Mouse (Mus musculus) neural tube, embryonic 10.5 days (tissue): ENCODE results near the gene Ints6.

Experiments used
- DNase-seq: peaks from one replicate; pipeline ENCODE4 v3.0.0-alpha.2; 2017; ENCODE audit warnings: low spot score; ENCODE audit errors: extremely low spot score

The Ints6 gene

GRCm38 (mm10) chr14:62761036-62761881 is at the start of gene Ints6:
Gene Ints6, minus strand, starts transcription at chr14:62761169.
- peak; percentile 94 for DNase-seq

GRCm38 (mm10) chr14:62808661-62809523 is 47.9 kb upstream of the Ints6 start:
- DNase-seq = no peak

- no peak for DNase-seq
Observed at GRCm38 (mm10) chr14:62806921-62807320, 46.0 kb upstream of the Ints6 start.

- no peak for DNase-seq
Observed at GRCm38 (mm10) chr14:62803204-62803603, 42.2 kb upstream of the Ints6 start.

- no peak for DNase-seq
Observed at GRCm38 (mm10) chr14:62800791-62801190, 39.8 kb upstream of the Ints6 start.

GRCm38 (mm10) chr14:62798608-62799101 is 37.7 kb upstream of the Ints6 start:
- peak; percentile 39 for DNase-seq

GRCm38 (mm10) chr14:62795719-62796118 is 34.8 kb upstream of the Ints6 start:
- DNase-seq = no peak

- DNase-seq = no peak
Observed at GRCm38 (mm10) chr14:62789282-62789681, 28.3 kb upstream of the Ints6 start.

- no peak for DNase-seq
Observed at GRCm38 (mm10) chr14:62782981-62783380, 22.0 kb upstream of the Ints6 start.

- DNase-seq = no peak
Observed at GRCm38 (mm10) chr14:62780520-62781316, 19.7 kb upstream of the Ints6 start.

- no peak for DNase-seq
Observed at GRCm38 (mm10) chr14:62778095-62778494, 17.1 kb upstream of the Ints6 start.

- DNase-seq = no peak
Observed at GRCm38 (mm10) chr14:62775034-62775433, 14.1 kb upstream of the Ints6 start.

GRCm38 (mm10) chr14:62774246-62774645 is 13.3 kb upstream of the Ints6 start:
- no peak for DNase-seq

GRCm38 (mm10) chr14:62773766-62774165 is 12.8 kb upstream of the Ints6 start:
- DNase-seq = no peak

GRCm38 (mm10) chr14:62765398-62765797 is 4.4 kb upstream of the Ints6 start:
- DNase-seq = no peak

GRCm38 (mm10) chr14:62764371-62764770 is 3.4 kb upstream of the Ints6 start:
- no peak for DNase-seq

GRCm38 (mm10) chr14:62761943-62762342 is 974 bp upstream of the Ints6 start:
- no peak for DNase-seq

- DNase-seq = peak; percentile 79
Observed at GRCm38 (mm10) chr14:62760321-62761035, 491 bp downstream of the Ints6 start.

GRCm38 (mm10) chr14:62759771-62760320 is 1.1 kb downstream of the Ints6 start:
- peak; percentile 86 for DNase-seq

- no peak for DNase-seq
Observed at GRCm38 (mm10) chr14:62758714-62759113, 2.3 kb downstream of the Ints6 start.
